In genomic region chr10:118283016-118283415, GRCm38 (mm10) we compare ENCODE assay signal across 24 mouse cellular contexts. TPM values are rescaled to one million over a fixed set of nuclear protein-coding genes. Genes with fewer than 3 reads are reported as not detected.
DNase-seq lines count a peak whose midpoint lies in the region; ATAC-seq and TF ChIP-seq lines count a peak whose summit lies in the region.
"Not testable (repeated sequence)": the region's sequence is repeated elsewhere in the genome, so short reads cannot be mapped to it uniquely, and the experiment has no call there.
"Had no signal": no experiment of that assay in that cellular context is flagged by ENCODE, and none has a peak within 500 bp of the region (broad histone marks: within the 10 kb centered on the region; RNA-seq: fewer than 3 reads in every experiment).

No protein-coding gene starts in this region.

- not testable (repeated sequence) for H3K4me1 ChIP-seq in embryonic facial prominence, embryonic 14.5 days (ENCODE audit: control insufficient read depth, insufficient read depth, low read length); kidney, embryonic 15.5 days; lung, embryonic 14.5 days (ENCODE audit: insufficient read depth); lung, embryonic 16.5 days (replicated peaks; ENCODE audit: control insufficient read depth, insufficient read depth, low read length)

- H3K4me3 ChIP-seq in embryonic facial prominence, embryonic 14.5 days (ENCODE audit: low read depth, low read length); kidney, embryonic 15.5 days (replicated peaks); lung, embryonic 14.5 days (ENCODE audit: low read depth, low read length); lung, embryonic 16.5 days (ENCODE audit: low read length): not testable (repeated sequence)

- 57% methylated on average over 2 of the region's 5 CpGs for WGBS in embryonic facial prominence, embryonic 14.5 days
- 72% methylated on average over 4 of the region's 5 CpGs for WGBS in kidney, embryonic 15.5 days
- WGBS in lung, embryonic 14.5 days, result 68% methylated on average over 3 of the region's 5 CpGs
- 69% methylated on average over 2 of the region's 5 CpGs for WGBS in lung, embryonic 16.5 days

- H3K4me2 ChIP-seq in embryonic facial prominence, embryonic 14.5 days (ENCODE audit: low read depth, low read length); kidney, embryonic 15.5 days; lung, embryonic 14.5 days; lung, embryonic 16.5 days (ENCODE audit: low read depth, low read length): not testable (repeated sequence)

- H3K36me3 ChIP-seq in embryonic facial prominence, embryonic 14.5 days (ENCODE audit: control insufficient read depth, insufficient read depth, low read length); kidney, embryonic 15.5 days; lung, embryonic 14.5 days (ENCODE audit: insufficient read depth); lung, embryonic 16.5 days (ENCODE audit: control insufficient read depth, insufficient read depth, low read length): not testable (repeated sequence)

- not testable (repeated sequence) for H3K27me3 ChIP-seq in embryonic facial prominence, embryonic 14.5 days (replicated peaks; ENCODE audit: control insufficient read depth, insufficient read depth, low read length); kidney, embryonic 15.5 days; lung, embryonic 14.5 days (ENCODE audit: insufficient read depth, low read length); lung, embryonic 16.5 days (ENCODE audit: control insufficient read depth, insufficient read depth, low read depth, low read length)

- not testable (repeated sequence) for DNase-seq in embryonic facial prominence, embryonic 14.5 days (ENCODE audit: low spot score); lung, embryonic 14.5 days
- peak; percentile 29 for DNase-seq in heart, adult 11 months
- peak; percentile 8 for DNase-seq in thymus, postnatal 4 days

- H3K27ac ChIP-seq in embryonic facial prominence, embryonic 14.5 days (replicated peaks; ENCODE audit: low read depth, low read length); kidney, embryonic 15.5 days; lung, embryonic 14.5 days (ENCODE audit: low read depth); lung, embryonic 16.5 days (ENCODE audit: low read length): not testable (repeated sequence)

- H3K9me3 ChIP-seq in embryonic facial prominence, embryonic 14.5 days (ENCODE audit: control insufficient read depth, low read length); kidney, embryonic 15.5 days (replicated peaks); lung, embryonic 14.5 days (ENCODE audit: low read depth, low read length); lung, embryonic 16.5 days (ENCODE audit: control insufficient read depth, low read length): not testable (repeated sequence)

- ATAC-seq in common myeloid progenitor, adult 5-6 weeks (replicated peaks; ENCODE audit: low read depth, poor library complexity, severe bottlenecking), result peak; percentile 62; the same call in 1 of the 2 replicates
- peak; percentile 47; the same call in 1 of the 2 replicates for ATAC-seq in embryonic facial prominence, embryonic 14.5 days (ENCODE audit: low read depth)
- ATAC-seq in kidney, embryonic 15.5 days (replicated peaks; ENCODE audit: low FRiP score), result 0 out of 2 replicates have a peak, but pooled peaks have one; percentile 22
- peak; percentile 73; the same call in 1 of the 2 replicates for ATAC-seq in lung, embryonic 14.5 days (ENCODE audit: insufficient read depth)
- ATAC-seq in lung, embryonic 16.5 days (ENCODE audit: low read depth), result 0 out of 2 replicates have a peak, but pooled peaks have one; percentile 15

- not testable (repeated sequence) for TF ChIP-seq CTCF in lung, embryonic 14.5 days (IDR thresholded peaks at IDR 0.05; ENCODE audit: low read depth)

- H3K9ac ChIP-seq in embryonic facial prominence, embryonic 14.5 days (ENCODE audit: low read depth, low read length); kidney, embryonic 15.5 days; lung, embryonic 14.5 days; lung, embryonic 16.5 days (ENCODE audit: low read length): not testable (repeated sequence)

RNA-seq across cellular contexts. Expression of gene Iltifb, which starts 11.8 kb away (rescaled TPM):
- not detected in 2 replicates for total RNA-seq in common myeloid progenitor, adult 5-6 weeks (2017)
- polyA plus RNA-seq in embryonic facial prominence, embryonic 14.5 days (2014; fragmentation: Nextera tagmentation; extraction: Ambion mirVana), result not detected in 2 replicates
- not detected in 2 replicates for polyA plus RNA-seq in kidney, embryonic 15.5 days (2015; fragmentation: Nextera tagmentation; extraction: Ambion mirVana)
- polyA plus RNA-seq in lung, embryonic 14.5 days (2014; fragmentation: Nextera tagmentation; extraction: Ambion mirVana), result not detected in 2 replicates
- polyA plus RNA-seq in lung, embryonic 16.5 days (2015; fragmentation: Nextera tagmentation; extraction: Ambion mirVana), result not detected in 2 replicates
- total RNA-seq: adrenal gland, adult 18-20 months; adrenal gland, adult 8-10 months; adrenal gland, postnatal 14 days; adrenal gland, postnatal 36 days; CH12.LX; G1E had no signal
- polyA plus RNA-seq: CD4-positive, CD25-positive, alpha-beta regulatory T cell, adult 4 months; embryonic facial prominence, embryonic 11.5 days; embryonic facial prominence, embryonic 15.5 days; erythroblast, embryonic 14.5 days; forebrain, embryonic 10.5 days; forebrain, embryonic 12.5 days; forebrain, embryonic 14.5 days; forebrain, embryonic 16.5 days; G1E; Patski had no signal

RNA-seq across cellular contexts. Expression of gene Gm32802, which starts 24.5 kb away (rescaled TPM):
- total RNA-seq in common myeloid progenitor, adult 5-6 weeks (2017), result 0.10 and 0.18 TPM in 2 replicates
- polyA plus RNA-seq in embryonic facial prominence, embryonic 14.5 days (2014; fragmentation: Nextera tagmentation; extraction: Ambion mirVana), result not detected in 2 replicates
- polyA plus RNA-seq in kidney, embryonic 15.5 days (2015; fragmentation: Nextera tagmentation; extraction: Ambion mirVana), result not detected in 2 replicates
- not detected in 2 replicates for polyA plus RNA-seq in lung, embryonic 14.5 days (2014; fragmentation: Nextera tagmentation; extraction: Ambion mirVana)
- polyA plus RNA-seq in lung, embryonic 16.5 days (2015; fragmentation: Nextera tagmentation; extraction: Ambion mirVana), result not detected in 2 replicates
- total RNA-seq: G1E had no signal
- polyA plus RNA-seq: activated CD4-positive, CD25-positive, alpha-beta regulatory T cell, adult 4 months; CD4-positive, CD25-positive, alpha-beta regulatory T cell, adult 4 months; embryonic facial prominence, embryonic 11.5 days; embryonic facial prominence, embryonic 15.5 days; erythroblast, embryonic 14.5 days; forebrain, embryonic 14.5 days; G1E had no signal

RNA-seq across cellular contexts. Expression of gene Gm32717, which starts 42.4 kb away (rescaled TPM):
- total RNA-seq in common myeloid progenitor, adult 5-6 weeks (2017), result 0.10 and 0.18 TPM in 2 replicates
- polyA plus RNA-seq in embryonic facial prominence, embryonic 14.5 days (2014; fragmentation: Nextera tagmentation; extraction: Ambion mirVana), result not detected in 2 replicates
- not detected in 2 replicates for polyA plus RNA-seq in kidney, embryonic 15.5 days (2015; fragmentation: Nextera tagmentation; extraction: Ambion mirVana)
- not detected in 2 replicates for polyA plus RNA-seq in lung, embryonic 14.5 days (2014; fragmentation: Nextera tagmentation; extraction: Ambion mirVana)
- polyA plus RNA-seq in lung, embryonic 16.5 days (2015; fragmentation: Nextera tagmentation; extraction: Ambion mirVana), result not detected in 2 replicates
- total RNA-seq: G1E had no signal
- polyA plus RNA-seq: activated CD4-positive, CD25-positive, alpha-beta regulatory T cell, adult 4 months; CD4-positive, CD25-positive, alpha-beta regulatory T cell, adult 4 months; embryonic facial prominence, embryonic 11.5 days; embryonic facial prominence, embryonic 15.5 days; erythroblast, embryonic 14.5 days; forebrain, embryonic 14.5 days; G1E had no signal

RNA-seq across cellular contexts. Expression of gene Gm9040, which starts 43.8 kb away (rescaled TPM):
- total RNA-seq in common myeloid progenitor, adult 5-6 weeks (2017), result 0.10 TPM in 1 of 2 replicates, not detected in the other
- polyA plus RNA-seq in embryonic facial prominence, embryonic 14.5 days (2014; fragmentation: Nextera tagmentation; extraction: Ambion mirVana), result 0.09 TPM in 1 of 2 replicates, not detected in the other
- polyA plus RNA-seq in kidney, embryonic 15.5 days (2015; fragmentation: Nextera tagmentation; extraction: Ambion mirVana), result not detected in 2 replicates
- polyA plus RNA-seq in lung, embryonic 14.5 days (2014; fragmentation: Nextera tagmentation; extraction: Ambion mirVana), result not detected in 2 replicates
- polyA plus RNA-seq in lung, embryonic 16.5 days (2015; fragmentation: Nextera tagmentation; extraction: Ambion mirVana), result not detected in 2 replicates
- total RNA-seq: adrenal gland, adult 18-20 months; adrenal gland, adult 8-10 months; adrenal gland, postnatal 14 days; adrenal gland, postnatal 36 days; CH12.LX had no signal
- polyA plus RNA-seq: activated CD4-positive, CD25-positive, alpha-beta regulatory T cell, adult 4 months; CD4-positive, CD25-positive, alpha-beta regulatory T cell, adult 4 months; cerebellum, adult 2 months; embryonic facial prominence, embryonic 11.5 days; embryonic facial prominence, embryonic 15.5 days; erythroblast, embryonic 14.5 days; forebrain, embryonic 10.5 days; forebrain, embryonic 12.5 days; forebrain, embryonic 14.5 days; forebrain, embryonic 16.5 days; G1E had no signal

RNA-seq across cellular contexts. Expression of gene Gm9044, which starts 49.2 kb away (rescaled TPM):
- total RNA-seq in common myeloid progenitor, adult 5-6 weeks (2017), result 0.10 TPM in 1 of 2 replicates, not detected in the other
- 0.09 TPM in 1 of 2 replicates, not detected in the other for polyA plus RNA-seq in embryonic facial prominence, embryonic 14.5 days (2014; fragmentation: Nextera tagmentation; extraction: Ambion mirVana)
- polyA plus RNA-seq in kidney, embryonic 15.5 days (2015; fragmentation: Nextera tagmentation; extraction: Ambion mirVana), result not detected in 2 replicates
- polyA plus RNA-seq in lung, embryonic 14.5 days (2014; fragmentation: Nextera tagmentation; extraction: Ambion mirVana), result not detected in 2 replicates
- not detected in 2 replicates for polyA plus RNA-seq in lung, embryonic 16.5 days (2015; fragmentation: Nextera tagmentation; extraction: Ambion mirVana)
- total RNA-seq: adrenal gland, adult 18-20 months; adrenal gland, adult 8-10 months; adrenal gland, postnatal 14 days; adrenal gland, postnatal 36 days; CH12.LX had no signal
- polyA plus RNA-seq: activated CD4-positive, CD25-positive, alpha-beta regulatory T cell, adult 4 months; CD4-positive, CD25-positive, alpha-beta regulatory T cell, adult 4 months; cerebellum, adult 2 months; embryonic facial prominence, embryonic 11.5 days; embryonic facial prominence, embryonic 15.5 days; erythroblast, embryonic 14.5 days; forebrain, embryonic 10.5 days; forebrain, embryonic 12.5 days; forebrain, embryonic 14.5 days; forebrain, embryonic 16.5 days; G1E had no signal

Comparison
In these comparisons a context has a peak if more than half of its experiments do, and no peak if none do; other contexts are left out.
1. ATAC-seq: peak in every context shown above with its lines; median percentile 73 in lung, embryonic 14.5 days; 62 in common myeloid progenitor, adult 5-6 weeks; 47 in embryonic facial prominence, embryonic 14.5 days; 22 in kidney, embryonic 15.5 days; 15 in lung, embryonic 16.5 days.